Mouse (Mus musculus) forebrain, embryonic 15.5 days (tissue): ENCODE data around the gene Col19a1. TPM values are rescaled to one million over a fixed set of nuclear protein-coding genes. Genes with fewer than 3 reads are reported as not detected.

Experiments
- polyA plus RNA-seq: library from polyadenylated mRNA; unstranded; fragments of >200 nt; fragmentation: Nextera tagmentation; extraction: Ambion mirVana; gene quantifications from 2 replicates; pipeline ENCODE4 v1.2.1, GENCODE M21; 2015

Gene Col19a1
- polyA plus RNA-seq, 1 experiment from 2014 or later, result 2.0 TPM

Other genes starting within 250 kb of the Col19a1 start
- 37.9 and 41.2 TPM in 2 replicates for gene Lmbrd1, start 91.2 kb upstream of the Col19a1 start, polyA plus RNA-seq